Mouse (Mus musculus) frontal cortex, adult 2 months (tissue): ENCODE measurements around the gene Fgfbp3. TPM values are rescaled to one million over a fixed set of nuclear protein-coding genes. Genes with fewer than 3 reads are reported as not detected.

Source experiments
- polyA plus RNA-seq: library from polyadenylated mRNA; depleted of rRNA; stranded (reverse); fragments of >200 nt; gene quantifications from 2 replicates; pipeline ENCODE4 v1.2.3, GENCODE M21; 2012; rRNA removed

Fgfbp3 gene
- polyA plus RNA-seq, 1 experiment: 11.9 TPM

Other genes starting within 250 kb of the Fgfbp3 start
- gene Ppp1r3c, start 183.0 kb downstream of the Fgfbp3 start, polyA plus RNA-seq: 30.4 and 31.1 TPM in 2 replicates
- gene Tnks2, start 85.4 kb downstream of the Fgfbp3 start, polyA plus RNA-seq: 61.3 and 68.7 TPM in 2 replicates
- gene Btaf1, start 6.5 kb upstream of the Fgfbp3 start, polyA plus RNA-seq: 14.4 TPM in 2 replicates